Mouse (Mus musculus) brown adipose tissue, adult 24 weeks (tissue): ENCODE results near the gene Slc44a4. TPM values are rescaled to one million over a fixed set of nuclear protein-coding genes. Genes with fewer than 3 reads are reported as not detected.

Experiments used
- H3K27ac ChIP-seq: fragments of 200-500 bp; replicated peaks from 2 replicates; pipeline ENCODE4 v1.5.1; 2012; ENCODE audit warnings: low read depth, mild to moderate bottlenecking, low read length
- H3K4me1 ChIP-seq: fragments of 200-500 bp; 2 replicates; pipeline ENCODE4 v1.6.1; 2012; ENCODE audit warnings: low read length, mixed read lengths; ENCODE audit not compliant: control insufficient read depth, insufficient read depth, insufficient read length
- H3K4me3 ChIP-seq: fragments of 200-500 bp; 2 replicates; pipeline ENCODE4 v1.5.1; 2012; ENCODE audit warnings: low read depth, mild to moderate bottlenecking, low read length, moderate library complexity; ENCODE audit not compliant: insufficient read depth
- polyA plus RNA-seq: library from polyadenylated mRNA; stranded (reverse); fragments of >200 nt; gene quantifications from 2 replicates; pipeline ENCODE4 v1.2.4, GENCODE M21; 2012; ENCODE audit not compliant: missing spikeins, insufficient read depth, insufficient read length

Slc44a4 gene
- polyA plus RNA-seq, 1 experiment: not detected

- no peaks in the 10 kb centered on the region for H3K4me1 ChIP-seq
- H3K4me3 ChIP-seq: no peak overlapping the region
- H3K27ac ChIP-seq: no peak overlapping the region
These were observed 64.0 kb downstream of the Slc44a4 start for GRCm38 (mm10) chr17:34978239-34978638.

- H3K4me3 ChIP-seq: no peak overlapping the region
- H3K4me1 ChIP-seq: no peaks in the 10 kb centered on the region
- H3K27ac ChIP-seq: no peak overlapping the region
These were observed 65.4 kb downstream of the Slc44a4 start for GRCm38 (mm10) chr17:34979631-34980030.

Other genes starting within 250 kb of the Slc44a4 start
- 9.7 and 10.1 TPM in 2 replicates for gene Tnxb, start 243.9 kb upstream of the Slc44a4 start, polyA plus RNA-seq
- gene C4b, start 170.6 kb upstream of the Slc44a4 start, polyA plus RNA-seq: 17.7 and 28.0 TPM in 2 replicates
- not detected in 2 replicates for gene Cyp21a1, start 109.9 kb upstream of the Slc44a4 start, polyA plus RNA-seq
- gene Stk19, start 77.5 kb upstream of the Slc44a4 start, polyA plus RNA-seq: 18.5 and 20.3 TPM in 2 replicates
- 15.3 and 17.2 TPM in 2 replicates for gene Dxo, start 77.4 kb upstream of the Slc44a4 start, polyA plus RNA-seq
- gene Skiv2l, start 64.3 kb upstream of the Slc44a4 start, polyA plus RNA-seq: 15.1 and 24.6 TPM in 2 replicates
- gene Nelfe, start 64.1 kb upstream of the Slc44a4 start, polyA plus RNA-seq: 25.0 and 41.5 TPM in 2 replicates
- 29.3 and 35.1 TPM in 2 replicates for gene Cfb, start 51.9 kb upstream of the Slc44a4 start, polyA plus RNA-seq
- gene Zbtb12, start 35.0 kb upstream of the Slc44a4 start, polyA plus RNA-seq: 3.0 and 3.3 TPM in 2 replicates
- gene Gm20547, start 32.4 kb upstream of the Slc44a4 start, polyA plus RNA-seq: not detected in 2 replicates
- gene C2, start 16.2 kb upstream of the Slc44a4 start, polyA plus RNA-seq: 6.0 and 12.4 TPM in 2 replicates
- gene Ehmt2, start 16.0 kb upstream of the Slc44a4 start, polyA plus RNA-seq: 27.4 and 30.6 TPM in 2 replicates
- 9.1 and 10.2 TPM in 2 replicates for gene Neu1, start 16.8 kb downstream of the Slc44a4 start, polyA plus RNA-seq
- 5.2 and 26.8 TPM in 2 replicates for gene Hspa1b, start 44.8 kb downstream of the Slc44a4 start, polyA plus RNA-seq
- not detected in 2 replicates for gene Gm20481, start 55.4 kb downstream of the Slc44a4 start, polyA plus RNA-seq
- gene Hspa1a, start 57.7 kb downstream of the Slc44a4 start, polyA plus RNA-seq: 6.3 and 18.9 TPM in 2 replicates
- gene Hspa1l, start 58.2 kb downstream of the Slc44a4 start, polyA plus RNA-seq: 0.48 and 0.71 TPM in 2 replicates
- gene Lsm2, start 67.4 kb downstream of the Slc44a4 start, polyA plus RNA-seq: 22.4 and 29.8 TPM in 2 replicates
- 12.7 and 14.2 TPM in 2 replicates for gene Vars, start 86.5 kb downstream of the Slc44a4 start, polyA plus RNA-seq
- gene Vwa7, start 102.1 kb downstream of the Slc44a4 start, polyA plus RNA-seq: not detected in 2 replicates
- gene Sapcd1, start 113.5 kb downstream of the Slc44a4 start, polyA plus RNA-seq: not detected in 2 replicates
- gene Msh5, start 132.3 kb downstream of the Slc44a4 start, polyA plus RNA-seq: not detected in 2 replicates
- gene Clic1, start 135.5 kb downstream of the Slc44a4 start, polyA plus RNA-seq: 13.6 and 16.8 TPM in 2 replicates
- gene Ddah2, start 144.6 kb downstream of the Slc44a4 start, polyA plus RNA-seq: 9.4 and 11.6 TPM in 2 replicates
- not detected in 2 replicates for gene Ly6g6c, start 150.9 kb downstream of the Slc44a4 start, polyA plus RNA-seq
- not detected in 2 replicates for gene Mpig6b, start 151.7 kb downstream of the Slc44a4 start, polyA plus RNA-seq
- gene Ly6g6e, start 162.4 kb downstream of the Slc44a4 start, polyA plus RNA-seq: not detected in 2 replicates
- gene Ly6g6d, start 163.6 kb downstream of the Slc44a4 start, polyA plus RNA-seq: 3.0 TPM in 1 of 2 replicates, not detected in the other
- not detected in 2 replicates for gene Ly6g6f, start 171.1 kb downstream of the Slc44a4 start, polyA plus RNA-seq
- gene Abhd16a, start 174.8 kb downstream of the Slc44a4 start, polyA plus RNA-seq: 43.3 and 44.8 TPM in 2 replicates
- not detected in 2 replicates for gene Ly6g5c, start 193.8 kb downstream of the Slc44a4 start, polyA plus RNA-seq
- gene Ly6g5b, start 201.0 kb downstream of the Slc44a4 start, polyA plus RNA-seq: not detected in 2 replicates
- gene Gpank1, start 207.0 kb downstream of the Slc44a4 start, polyA plus RNA-seq: 7.9 and 12.8 TPM in 2 replicates
- 138 and 147 TPM in 2 replicates for gene Csnk2b, start 207.6 kb downstream of the Slc44a4 start, polyA plus RNA-seq
- gene D17H6S53E, start 211.9 kb downstream of the Slc44a4 start, polyA plus RNA-seq: 12.8 and 17.2 TPM in 2 replicates
- not detected in 2 replicates for gene Apom, start 217.6 kb downstream of the Slc44a4 start, polyA plus RNA-seq
- gene Bag6, start 220.7 kb downstream of the Slc44a4 start, polyA plus RNA-seq: 119 and 160 TPM in 2 replicates